Mouse (Mus musculus): ENCODE data around the gene Dlg2.

The Dlg2 gene

GRCm38 (mm10) chr7:90649512-90649911, 173.0 kb downstream of the Dlg2 start:
- no peak for DNase-seq (ENCODE audit: low read depth, low spot score)

GRCm38 (mm10) chr7:90651128-90651527, 174.7 kb downstream of the Dlg2 start:
- Histone ChIP-seq H3K27me3 (ENCODE audit: control insufficient read depth, insufficient read depth, low read length, poor library complexity, severe bottlenecking) (no peaks in the 10 kb centered on the region), H3K36me3 (ENCODE audit: control insufficient read depth, insufficient read depth, low read length, poor library complexity, severe bottlenecking) (no peaks in the 10 kb centered on the region)
- no peak for DNase-seq (ENCODE audit: low read depth, low spot score)

More at GRCm38 (mm10) chr7:90649512-90649911, 173.0 kb downstream of the Dlg2 start:
- Histone ChIP-seq H3K36me3 (ENCODE audit: control insufficient read depth, insufficient read depth, low read length, poor library complexity, severe bottlenecking) (no peaks in the 10 kb centered on the region), H3K27me3 (ENCODE audit: control insufficient read depth, insufficient read depth, low read length, poor library complexity, severe bottlenecking) (no peaks in the 10 kb centered on the region)

DNA sequence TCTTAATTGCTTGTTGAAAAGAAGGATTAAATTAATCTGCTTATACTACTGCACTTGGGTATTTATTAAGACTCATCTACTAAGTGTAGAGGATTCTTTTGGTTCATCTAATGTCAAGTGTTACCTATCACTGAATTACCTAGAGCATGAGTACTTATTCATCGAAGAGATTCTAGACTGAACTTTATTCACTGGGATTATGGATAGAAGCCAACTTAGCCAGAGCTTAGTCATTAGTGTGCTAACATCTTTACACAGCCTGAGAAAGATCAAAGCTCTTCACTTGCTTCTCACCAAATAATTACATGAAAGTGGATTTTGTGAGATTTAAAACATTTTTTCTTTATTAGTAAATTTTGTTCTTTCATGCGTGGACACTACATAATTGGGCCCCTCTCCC, 175.1 kb downstream of the Dlg2 start:
- no peak for DNase-seq (ENCODE audit: low read depth, low spot score)
- H3K36me3 ChIP-seq (ENCODE audit: control insufficient read depth, insufficient read depth, low read length, poor library complexity, severe bottlenecking) = no peaks in the 10 kb centered on the region
- no peaks in the 10 kb centered on the region for H3K27me3 ChIP-seq (ENCODE audit: control insufficient read depth, insufficient read depth, low read length, poor library complexity, severe bottlenecking)

DNA sequence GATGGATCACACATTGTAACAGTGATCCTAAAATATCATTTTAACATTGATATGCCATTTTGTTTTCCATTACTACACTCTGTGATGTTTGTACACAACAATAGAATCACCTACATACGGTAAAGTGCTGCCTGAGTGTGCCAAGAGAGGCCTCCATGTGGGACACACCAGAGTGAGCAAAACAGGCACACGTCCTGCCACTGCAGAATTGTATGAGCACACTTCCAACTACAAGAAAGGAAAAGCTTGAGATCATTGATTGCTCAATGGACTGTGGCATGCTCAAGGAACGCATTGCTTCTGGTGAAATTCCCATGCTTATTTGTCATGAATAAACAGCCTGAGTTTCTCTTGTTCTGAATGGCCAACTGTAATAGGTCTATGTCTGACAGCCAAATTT, 182.1 kb downstream of the Dlg2 start:
- no peaks in the 10 kb centered on the region for H3K27me3 ChIP-seq (ENCODE audit: control insufficient read depth, insufficient read depth, low read length, poor library complexity, severe bottlenecking)
- no peak for DNase-seq (ENCODE audit: low read depth, low spot score)
- H3K36me3 ChIP-seq (ENCODE audit: control insufficient read depth, insufficient read depth, low read length, poor library complexity, severe bottlenecking) = no peaks in the 10 kb centered on the region

- no peaks in the 10 kb centered on the region for H3K36me3 ChIP-seq (ENCODE audit: control insufficient read depth, insufficient read depth, low read length, poor library complexity, severe bottlenecking)
- H3K27me3 ChIP-seq (ENCODE audit: control insufficient read depth, insufficient read depth, low read length, poor library complexity, severe bottlenecking) = no peaks in the 10 kb centered on the region
- no peak for DNase-seq (ENCODE audit: low read depth, low spot score)
Observed at GRCm38 (mm10) chr7:90694050-90694449, 217.6 kb downstream of the Dlg2 start.

GRCm38 (mm10) chr7:90696181-90696950, 219.9 kb downstream of the Dlg2 start:
- no peak for DNase-seq (ENCODE audit: low read depth, low spot score)
- Histone ChIP-seq H3K36me3 (ENCODE audit: control insufficient read depth, insufficient read depth, low read length, poor library complexity, severe bottlenecking) (no peaks in the 10 kb centered on the region), H3K27me3 (ENCODE audit: control insufficient read depth, insufficient read depth, low read length, poor library complexity, severe bottlenecking) (no peaks in the 10 kb centered on the region)

DNA sequence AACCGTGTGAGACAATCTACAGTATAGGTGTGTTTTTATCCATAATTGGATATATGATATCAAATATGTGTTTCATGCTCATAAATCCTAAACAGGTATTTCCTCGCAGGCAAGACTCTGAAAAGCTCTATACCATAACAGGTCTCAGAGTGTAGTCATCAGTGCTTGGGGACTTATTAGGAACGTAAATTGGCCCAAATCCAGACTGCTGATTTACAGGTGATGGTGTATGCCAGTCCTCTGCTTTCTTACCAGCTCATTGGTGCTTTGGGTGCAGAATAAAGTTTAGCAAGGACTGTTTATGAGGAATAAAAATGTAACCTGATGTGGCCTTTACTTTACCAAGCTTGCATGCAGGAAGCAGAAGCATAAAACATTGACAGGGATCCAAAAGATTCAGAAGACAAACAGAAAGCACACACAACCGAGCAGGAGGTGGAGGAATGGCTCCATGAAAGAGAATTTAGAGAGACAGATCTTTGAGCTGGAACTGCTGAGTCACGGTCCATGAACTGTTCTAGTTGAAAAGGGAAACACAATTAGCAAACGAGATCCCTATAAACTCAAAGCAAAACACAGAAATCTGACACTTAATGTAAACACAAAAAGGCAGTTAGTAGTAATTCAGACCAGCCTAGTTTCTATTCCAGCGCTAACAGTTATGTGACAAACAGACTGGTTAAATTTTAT, 226.8 kb downstream of the Dlg2 start:
- Histone ChIP-seq H3K36me3 (ENCODE audit: control insufficient read depth, insufficient read depth, low read length, poor library complexity, severe bottlenecking) (no peaks in the 10 kb centered on the region), H3K27me3 (ENCODE audit: control insufficient read depth, insufficient read depth, low read length, poor library complexity, severe bottlenecking) (no peaks in the 10 kb centered on the region)
- no peak for DNase-seq (ENCODE audit: low read depth, low spot score)

DNA sequence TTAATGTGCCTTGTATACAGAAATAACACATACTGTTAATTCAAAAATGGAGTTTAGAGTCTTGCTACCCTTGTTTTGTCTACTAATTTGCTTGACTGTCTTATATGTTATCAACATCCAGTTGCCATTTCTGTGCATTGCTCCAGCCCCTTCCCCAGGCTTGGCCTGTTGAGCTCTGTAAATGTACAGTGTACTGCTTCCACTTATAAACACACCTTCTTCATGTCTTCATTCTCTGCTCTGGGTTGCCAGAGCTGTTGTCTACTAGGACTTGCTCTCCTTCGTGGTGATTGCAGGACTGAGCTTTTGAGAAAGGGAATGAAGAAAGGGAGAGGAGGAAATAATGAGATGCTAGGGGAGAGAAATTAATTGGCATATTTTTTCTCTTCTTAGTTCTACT, 227.5 kb downstream of the Dlg2 start:
- Histone ChIP-seq H3K27me3 (ENCODE audit: control insufficient read depth, insufficient read depth, low read length, poor library complexity, severe bottlenecking) (no peaks in the 10 kb centered on the region), H3K36me3 (ENCODE audit: control insufficient read depth, insufficient read depth, low read length, poor library complexity, severe bottlenecking) (no peaks in the 10 kb centered on the region)
- no peak for DNase-seq (ENCODE audit: low read depth, low spot score)

- H3K27me3 ChIP-seq (ENCODE audit: control insufficient read depth, insufficient read depth, low read length, poor library complexity, severe bottlenecking) = no peaks in the 10 kb centered on the region
- no peaks in the 10 kb centered on the region for H3K36me3 ChIP-seq (ENCODE audit: control insufficient read depth, insufficient read depth, low read length, poor library complexity, severe bottlenecking)
- DNase-seq (ENCODE audit: low read depth, low spot score) = no peak
Observed at GRCm38 (mm10) chr7:90734086-90734485, 257.6 kb downstream of the Dlg2 start.

GRCm38 (mm10) chr7:90736369-90736768, 259.9 kb downstream of the Dlg2 start:
- no peaks in the 10 kb centered on the region for H3K27me3 ChIP-seq (ENCODE audit: control insufficient read depth, insufficient read depth, low read length, poor library complexity, severe bottlenecking)
- no peaks in the 10 kb centered on the region for H3K36me3 ChIP-seq (ENCODE audit: control insufficient read depth, insufficient read depth, low read length, poor library complexity, severe bottlenecking)
- no peak for DNase-seq (ENCODE audit: low read depth, low spot score)

- no peak for DNase-seq (ENCODE audit: low read depth, low spot score)
- Histone ChIP-seq H3K36me3 (ENCODE audit: control insufficient read depth, insufficient read depth, low read length, poor library complexity, severe bottlenecking) (no peaks in the 10 kb centered on the region), H3K27me3 (ENCODE audit: control insufficient read depth, insufficient read depth, low read length, poor library complexity, severe bottlenecking) (no peaks in the 10 kb centered on the region)
Observed at GRCm38 (mm10) chr7:90748636-90749035, 272.2 kb downstream of the Dlg2 start.

GRCm38 (mm10) chr7:90787945-90788344, 311.5 kb downstream of the Dlg2 start:
- DNase-seq (ENCODE audit: low read depth, low spot score) = no peak
- Histone ChIP-seq H3K27me3 (ENCODE audit: control insufficient read depth, insufficient read depth, low read length, poor library complexity, severe bottlenecking) (no peaks in the 10 kb centered on the region), H3K36me3 (ENCODE audit: control insufficient read depth, insufficient read depth, low read length, poor library complexity, severe bottlenecking) (no peaks in the 10 kb centered on the region)

GRCm38 (mm10) chr7:90791522-90791921, 315.1 kb downstream of the Dlg2 start:
- DNase-seq (ENCODE audit: low read depth, low spot score) = no peak
- no peaks in the 10 kb centered on the region for H3K36me3 ChIP-seq (ENCODE audit: control insufficient read depth, insufficient read depth, low read length, poor library complexity, severe bottlenecking)
- no peaks in the 10 kb centered on the region for H3K27me3 ChIP-seq (ENCODE audit: control insufficient read depth, insufficient read depth, low read length, poor library complexity, severe bottlenecking)

- DNase-seq (ENCODE audit: low read depth, low spot score) = no peak
- Histone ChIP-seq H3K36me3 (ENCODE audit: control insufficient read depth, insufficient read depth, low read length, poor library complexity, severe bottlenecking) (no peaks in the 10 kb centered on the region), H3K27me3 (ENCODE audit: control insufficient read depth, insufficient read depth, low read length, poor library complexity, severe bottlenecking) (no peaks in the 10 kb centered on the region)
Observed at GRCm38 (mm10) chr7:90825640-90826039, 349.2 kb downstream of the Dlg2 start.

DNA sequence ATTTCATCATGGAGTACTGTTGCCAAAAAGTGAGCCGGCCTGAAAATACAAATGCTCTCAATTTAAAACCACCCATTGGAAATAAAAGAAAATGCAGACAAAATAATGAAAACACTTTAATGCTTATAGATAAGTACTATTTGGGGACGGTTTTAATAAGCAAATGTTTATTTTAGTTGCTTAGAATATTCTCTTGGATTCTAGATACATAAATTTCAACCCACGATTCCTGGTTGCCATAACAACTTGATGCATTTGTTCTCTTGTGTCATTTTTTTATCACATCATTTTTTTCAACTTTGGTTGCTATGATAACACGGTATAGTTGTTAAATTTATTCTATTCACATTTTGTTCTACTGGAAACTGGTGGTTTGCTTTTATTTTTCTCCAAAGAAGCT, 364.8 kb downstream of the Dlg2 start:
- no peak for DNase-seq (ENCODE audit: low read depth, low spot score)
- H3K27me3 ChIP-seq (ENCODE audit: control insufficient read depth, insufficient read depth, low read length, poor library complexity, severe bottlenecking) = no peaks in the 10 kb centered on the region
- H3K36me3 ChIP-seq (ENCODE audit: control insufficient read depth, insufficient read depth, low read length, poor library complexity, severe bottlenecking) = no peaks in the 10 kb centered on the region
